Mouse (Mus musculus) left cerebral cortex, postnatal 10 days (tissue): ENCODE data around the gene Atp11c. TPM values are rescaled to one million over a fixed set of nuclear protein-coding genes. Genes with fewer than 3 reads are reported as not detected.

Source experiments
- DNase-seq, 2 experiments: peaks; one replicate each; pipeline ENCODE4 v3.0.0; 2021 to 2022; ENCODE audit warnings: low spot score in 2 of 2, mixed read lengths in 1 of 2; ENCODE audit errors: extremely low spot score in 1 of 2
- intact Hi-C: fragments of 180-260 bp; cut with DNase I; formaldehyde crosslinking; loops from one replicate; pipeline ENCODE4 v1.15.1; 2025
- total RNA-seq, 2 experiments: library from RNA; stranded (reverse); gene quantifications; 2 replicates each; pipeline ENCODE4 v1.2.3; 2021

Gene Atp11c
- total RNA-seq, 2 experiments from 2014 or later: 11.9 to 12.1 TPM

DNA sequence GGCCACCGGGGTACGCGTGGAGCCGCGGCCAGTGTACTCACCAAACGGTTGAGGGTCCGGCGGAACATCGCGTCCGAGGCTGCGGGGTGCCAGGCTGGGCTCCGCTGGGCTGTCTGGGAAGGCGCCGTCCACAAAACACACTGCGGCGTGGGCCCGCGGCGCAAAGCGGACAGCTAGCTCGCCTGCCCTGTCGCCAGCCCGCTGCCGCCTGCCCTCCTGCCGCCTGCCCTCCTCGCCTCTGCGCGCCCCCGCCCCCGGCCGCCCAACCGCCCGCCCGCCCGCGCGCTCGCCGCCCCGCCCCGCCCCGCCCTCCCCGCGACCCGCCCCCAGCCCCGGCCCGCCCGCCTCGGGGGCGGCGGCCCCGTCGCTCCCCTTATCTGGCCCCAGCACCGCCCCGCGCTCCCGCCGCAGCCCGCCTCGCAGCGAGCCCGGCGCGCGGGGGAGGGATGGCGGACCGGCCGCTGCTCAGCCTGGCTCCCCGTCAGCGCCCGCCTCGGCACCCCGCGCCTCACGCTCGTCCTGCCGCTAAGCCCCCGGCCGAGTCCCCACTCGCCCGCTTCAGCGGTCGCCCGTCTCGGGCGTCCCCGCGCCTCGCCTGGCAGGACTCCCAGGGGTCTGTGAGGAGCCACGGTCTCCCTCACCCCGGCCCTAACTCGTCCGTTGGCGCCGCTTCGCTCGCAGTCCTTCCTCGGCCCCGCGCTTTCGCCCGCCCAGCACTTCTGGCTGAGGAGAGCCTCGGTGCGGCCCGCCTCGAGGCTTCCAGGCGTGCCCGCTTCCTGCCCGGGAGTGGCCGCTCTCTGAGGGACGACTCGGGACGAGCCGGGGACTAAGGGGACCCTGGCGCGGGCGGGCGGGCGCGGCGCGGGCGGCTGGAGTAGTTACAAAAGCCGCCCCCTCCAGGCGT lies 188.5 kb downstream of the Atp11c start:
- DNase-seq: peak; percentile 3 to 79
- intact Hi-C loops: loop anchor here (5.0 to 10.0 kb wide), 3 partner anchors 379 to 1222 kb away; partner anchors contain the start of gene Fgf13

DNA sequence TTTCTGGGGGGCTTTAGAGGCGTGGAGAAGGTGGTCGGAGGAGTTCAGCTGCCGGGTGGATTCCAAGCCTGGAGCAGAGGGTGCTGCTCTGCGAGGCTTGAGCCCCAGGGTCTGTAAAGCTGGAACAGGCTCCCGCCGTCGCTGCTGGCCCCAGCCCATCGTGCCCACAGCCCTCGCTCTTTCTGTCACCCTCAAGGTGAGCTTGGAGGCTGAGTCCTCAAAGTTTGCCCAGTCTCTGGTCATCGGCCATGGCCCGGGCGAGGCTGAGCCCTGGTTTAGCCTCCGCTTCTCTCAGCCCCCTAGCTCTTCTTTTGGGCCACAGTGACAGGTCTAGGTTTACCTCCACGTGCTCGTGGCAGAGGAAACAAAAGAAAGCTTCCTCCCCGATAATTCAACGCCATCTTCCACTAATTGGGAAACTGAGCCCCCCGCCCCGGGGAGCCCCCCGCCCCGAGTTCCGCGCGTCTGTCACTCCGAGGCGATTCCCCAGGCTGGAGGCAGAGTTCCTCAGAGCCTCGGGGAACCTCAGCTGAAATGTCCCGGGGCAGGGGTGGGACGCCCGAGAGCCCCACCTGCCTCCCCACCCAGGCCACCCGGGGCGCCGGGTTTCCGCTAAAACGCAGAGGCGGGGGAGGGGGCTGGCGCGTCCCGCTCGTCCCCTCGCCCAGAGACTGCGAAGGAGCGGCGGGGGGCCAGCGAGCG lies 189.3 kb downstream of the Atp11c start:
- DNase-seq: peak in 1 of 2 experiments; percentile 50
- intact Hi-C loops: loop anchor here (5.0 to 10.0 kb wide), 3 partner anchors 378 to 1221 kb away; partner anchors contain the start of gene Fgf13

DNA sequence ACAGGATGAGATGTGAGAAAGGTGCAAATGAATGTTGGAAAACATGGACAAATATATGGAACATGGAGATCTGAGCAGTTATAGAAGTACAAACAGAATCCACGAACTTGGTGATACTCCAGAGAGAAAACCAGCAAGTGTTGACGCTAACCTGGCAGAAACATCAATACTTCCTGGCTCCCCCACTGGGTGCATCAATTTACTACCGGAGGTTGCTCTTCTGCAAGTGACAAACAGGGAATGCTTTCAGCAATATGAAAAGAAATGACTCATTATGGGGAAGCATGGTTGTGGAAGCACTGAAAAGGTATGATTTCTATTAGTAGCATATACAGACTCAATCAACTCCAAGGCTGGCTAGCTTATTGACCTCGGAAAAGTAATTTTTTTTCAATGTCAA lies 198.2 kb downstream of the Atp11c start:
- intact Hi-C loops: loop anchor here (10.0 kb wide), 1 partner anchor 139 kb away; no protein-coding TSS in a partner anchor
- no peak for DNase-seq

DNA sequence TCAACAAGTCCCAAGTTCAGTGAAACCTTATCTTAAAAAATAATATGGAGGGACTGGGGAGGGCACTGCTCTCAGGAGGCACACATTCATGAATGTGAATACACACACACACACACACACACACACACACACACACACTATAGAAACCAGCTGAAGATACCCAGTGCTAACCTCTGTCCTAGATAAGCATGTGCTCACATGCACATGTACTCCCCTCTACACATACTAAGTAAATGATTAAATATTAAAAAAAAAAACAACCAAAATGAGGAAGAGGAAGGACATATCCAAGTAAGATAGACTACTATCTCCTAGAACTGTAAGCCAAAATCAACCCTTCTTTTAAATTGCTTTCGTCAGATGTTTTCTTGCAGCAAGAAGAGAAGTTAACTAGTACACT lies 205.6 kb downstream of the Atp11c start:
- DNase-seq: no peak
- intact Hi-C loops: no loop called here

DNA sequence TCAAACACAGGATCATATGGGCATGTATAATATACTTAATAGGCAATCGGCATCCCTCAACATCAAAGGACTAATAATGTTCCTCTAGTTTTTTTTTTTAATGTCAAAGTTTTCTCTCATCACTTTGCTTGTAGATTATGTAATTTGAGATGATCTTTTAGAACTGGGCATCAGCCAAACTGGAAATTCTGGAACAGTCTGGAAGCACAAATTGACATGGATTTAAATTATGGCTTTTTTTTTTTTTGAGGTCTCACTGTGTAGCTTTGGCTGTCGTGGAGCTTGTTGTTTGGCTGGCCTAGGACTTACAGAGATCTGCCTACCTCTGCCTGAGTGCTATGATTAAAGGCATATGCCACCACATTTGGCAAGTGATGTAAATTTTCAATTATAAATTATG lies 210.8 kb downstream of the Atp11c start:
- intact Hi-C loops: no loop called here
- DNase-seq: no peak

DNA sequence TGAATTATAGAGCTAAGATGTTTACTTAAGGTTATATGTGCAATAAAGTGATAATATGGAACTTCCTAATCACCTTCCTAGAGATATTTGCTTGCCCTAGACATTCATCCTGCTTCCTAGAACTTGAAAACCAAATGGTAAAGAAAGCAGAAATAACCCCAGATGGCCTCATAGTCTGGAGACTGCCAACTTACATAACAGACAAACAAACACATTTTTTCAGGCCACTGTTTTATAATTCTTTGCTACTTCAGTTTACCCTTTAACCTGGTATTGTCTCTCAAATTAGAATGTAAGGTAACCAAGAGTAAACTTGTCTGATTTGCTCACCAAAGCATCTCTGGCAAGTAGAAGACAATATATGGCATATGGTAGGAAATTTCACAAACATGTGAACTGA lies 212.1 kb downstream of the Atp11c start:
- DNase-seq: no peak
- intact Hi-C loops: no loop called here

DNA sequence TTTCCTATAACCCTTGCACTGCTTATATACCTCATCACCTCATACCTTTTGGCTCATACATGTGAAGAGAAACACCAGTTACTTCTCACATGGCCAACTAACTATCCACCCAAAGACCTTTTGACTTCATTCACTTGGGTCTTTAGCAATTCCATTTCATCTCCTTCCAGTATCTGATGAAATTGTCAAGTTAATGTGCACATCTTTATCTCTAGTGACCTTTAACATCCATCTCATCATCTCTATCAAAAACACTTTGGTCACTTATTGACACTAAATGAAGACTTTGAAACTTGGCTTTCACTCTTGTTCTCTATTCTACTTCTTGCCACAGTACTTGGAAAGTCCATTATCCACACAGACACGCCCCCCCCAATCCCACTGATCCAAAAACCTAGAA lies 243.8 kb downstream of the Atp11c start:
- DNase-seq: no peak
- intact Hi-C loops: no loop called here

DNA sequence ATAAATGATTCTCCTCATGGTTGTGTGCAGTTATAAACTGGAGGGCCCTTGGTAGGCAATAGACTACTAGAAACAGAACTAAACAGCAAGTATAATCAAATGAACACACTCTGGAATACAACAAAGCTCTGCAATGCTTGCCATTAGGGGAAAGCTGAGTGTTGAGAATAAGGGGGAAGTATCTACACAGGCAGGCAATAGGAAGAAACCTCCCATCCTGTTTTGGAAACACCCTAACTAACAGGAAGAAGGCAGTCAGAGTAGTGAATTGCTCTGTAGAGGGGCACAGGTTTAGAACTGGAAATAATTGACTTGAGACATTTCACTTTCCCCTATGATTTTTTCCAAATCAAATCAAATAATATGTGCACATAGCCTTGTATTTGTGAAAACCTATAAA lies 247.1 kb downstream of the Atp11c start:
- intact Hi-C loops: no loop called here
- DNase-seq: no peak

DNA sequence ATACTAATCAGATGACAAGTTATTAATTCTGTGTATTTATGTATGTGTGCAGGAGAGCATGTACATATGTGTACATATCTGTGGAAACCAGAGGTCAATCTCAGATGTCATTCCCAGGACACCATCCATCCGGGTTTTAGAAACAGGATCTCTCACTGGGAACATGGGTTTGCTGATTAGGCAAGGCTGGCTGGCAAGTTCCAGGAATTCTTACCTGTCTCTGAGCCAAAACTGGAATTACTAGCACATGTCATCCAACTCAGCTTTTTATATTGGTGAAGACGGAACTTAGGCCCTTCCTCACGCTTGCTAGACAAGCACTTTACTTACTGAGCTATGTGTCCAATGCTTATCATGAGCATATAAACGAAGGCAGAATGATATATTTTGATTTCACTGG lies 247.5 kb downstream of the Atp11c start:
- DNase-seq: no peak
- intact Hi-C loops: no loop called here

DNA sequence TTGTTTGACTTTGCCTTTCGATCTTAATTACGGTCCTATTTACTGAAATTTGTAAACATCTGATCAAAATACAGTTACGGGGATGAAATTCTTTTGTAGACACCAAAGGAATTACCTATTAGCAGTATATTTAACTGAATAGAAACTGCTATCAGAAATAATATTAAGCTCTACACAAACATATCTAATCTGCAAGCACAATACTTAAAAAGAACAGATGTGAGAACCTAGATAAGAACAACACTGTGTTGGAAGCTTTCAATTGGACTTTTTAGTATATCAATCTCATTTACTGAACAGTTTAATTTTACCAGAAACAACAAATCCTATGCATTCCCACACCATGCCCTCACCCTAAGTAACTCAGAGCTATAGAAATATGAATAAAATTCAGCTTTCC lies 262.8 kb downstream of the Atp11c start:
- DNase-seq: no peak
- intact Hi-C loops: no loop called here

DNA sequence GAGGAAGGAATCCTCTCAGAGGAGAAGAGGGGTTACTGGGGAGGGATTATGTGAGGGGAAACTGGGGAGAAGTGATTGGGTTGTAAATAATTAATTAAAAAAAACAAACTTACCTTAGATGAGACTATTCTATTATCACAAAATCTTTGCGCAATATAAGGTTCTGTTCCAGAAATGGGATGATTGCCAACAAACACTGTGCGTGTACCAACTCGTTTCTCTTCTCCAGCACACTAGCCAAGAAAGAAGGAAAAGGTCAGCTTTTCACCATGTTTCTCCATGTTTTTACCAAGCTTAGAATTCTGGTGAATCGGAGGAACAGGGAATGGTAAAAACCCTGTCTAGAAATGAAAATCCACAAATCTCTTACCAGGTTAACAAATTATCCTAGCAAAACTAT lies 271.2 kb downstream of the Atp11c start:
- DNase-seq: no peak
- intact Hi-C loops: no loop called here

DNA sequence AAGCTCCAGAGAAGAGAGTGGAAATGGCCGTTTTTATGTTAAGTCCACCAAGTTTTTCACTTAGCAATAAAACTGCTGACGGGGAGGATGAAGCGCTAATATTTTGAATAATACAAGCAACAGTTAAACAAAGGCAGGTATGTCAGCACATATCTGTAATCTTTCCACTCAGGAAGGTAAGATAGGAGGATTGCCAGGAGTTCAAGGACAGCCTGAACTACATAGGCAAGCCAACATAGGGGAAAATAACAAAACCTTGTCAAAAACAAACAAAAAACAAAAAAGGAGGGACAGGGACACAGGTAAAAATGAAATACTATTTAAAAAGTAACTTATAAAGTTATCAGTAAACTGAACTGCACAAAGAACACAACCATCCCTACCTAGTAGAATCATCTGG lies 274.8 kb downstream of the Atp11c start:
- intact Hi-C loops: no loop called here
- no peak for DNase-seq

DNA sequence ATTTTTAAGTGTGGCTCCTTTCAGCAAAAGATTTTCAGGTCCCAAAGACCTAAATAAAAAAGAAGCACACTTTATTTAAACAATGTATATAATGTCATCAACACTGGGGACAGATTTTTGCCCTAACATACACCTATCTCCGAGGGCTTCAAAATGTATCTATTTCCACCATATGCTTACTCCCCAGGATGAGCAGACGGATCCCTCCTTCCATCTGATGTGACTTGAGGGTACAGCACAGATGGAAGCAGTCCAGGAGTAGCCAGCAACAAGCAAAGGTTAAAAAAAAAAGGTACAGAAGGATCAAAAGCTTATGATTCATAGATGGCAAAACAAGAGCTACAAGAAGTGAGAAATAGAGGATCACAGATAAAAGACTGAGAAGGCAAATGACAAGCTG lies 300.2 kb downstream of the Atp11c start:
- intact Hi-C loops: no loop called here

DNA sequence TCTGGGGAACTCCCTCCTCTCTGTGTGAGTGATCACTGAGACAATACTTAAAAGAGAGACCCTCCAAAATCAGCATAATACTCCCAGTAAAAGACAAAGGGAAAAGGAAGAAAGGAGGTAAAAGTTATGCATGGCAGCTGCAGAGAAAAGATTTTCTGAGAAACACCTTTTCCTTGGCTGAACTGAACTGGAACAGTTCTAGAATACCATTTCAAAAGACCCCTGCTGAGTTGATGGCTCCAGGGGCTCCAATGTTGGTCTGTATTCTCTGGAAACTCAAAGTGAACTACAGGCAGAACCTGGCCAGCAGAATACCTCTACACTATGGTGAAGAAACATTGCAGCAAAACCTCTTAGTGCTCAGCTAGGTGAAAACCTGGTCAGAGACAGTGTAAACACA lies 337.2 kb downstream of the Atp11c start:
- DNase-seq: no peak
- intact Hi-C loops: loop anchor here (10.0 kb wide), 1 partner anchor 139 kb away; no protein-coding TSS in a partner anchor

More for the DNA sequence above, 300.2 kb downstream of the Atp11c start:
- no peak for DNase-seq

DNA sequence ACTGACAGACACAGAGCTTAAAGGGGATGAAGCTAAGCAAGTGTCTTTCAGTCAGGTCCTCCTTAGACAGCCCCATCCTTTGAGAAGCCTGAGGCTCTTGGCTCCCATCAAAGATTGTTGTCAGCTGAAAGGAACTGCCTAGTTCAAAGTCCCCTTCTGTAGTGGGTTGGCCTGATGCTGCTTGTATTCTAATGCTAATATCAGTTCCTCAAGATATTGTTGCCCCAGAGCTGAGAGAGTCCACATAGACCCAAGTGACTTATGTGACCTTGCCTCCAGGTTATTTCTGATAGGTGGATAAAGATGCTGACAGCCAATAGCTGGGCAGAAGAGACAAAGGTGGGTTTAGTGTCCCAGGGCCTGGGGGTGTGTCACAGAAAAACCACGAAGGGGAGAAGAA lies 404.8 kb downstream of the Atp11c start:
- no peak for DNase-seq
- intact Hi-C loops: no loop called here

DNA sequence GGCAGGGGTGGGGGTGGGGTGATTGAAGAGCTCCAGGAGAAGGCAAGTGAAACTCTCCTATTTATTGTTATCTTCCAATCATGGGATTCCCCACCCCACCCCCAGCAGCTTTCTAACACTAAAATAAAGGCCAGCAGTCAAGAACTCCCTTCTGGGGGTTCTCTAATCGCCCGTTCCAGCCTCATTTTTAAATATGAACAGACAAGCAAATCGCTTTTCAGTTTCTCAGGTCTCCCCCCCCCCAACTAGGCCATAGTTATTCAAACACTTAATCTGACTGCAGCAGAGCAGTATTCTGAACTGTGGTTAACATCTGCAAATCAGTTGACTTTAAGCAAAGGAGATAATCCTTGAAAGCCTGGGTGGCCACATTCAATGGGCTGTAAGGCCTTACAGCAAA lies 409.9 kb downstream of the Atp11c start:
- intact Hi-C loops: no loop called here
- no peak for DNase-seq

DNA sequence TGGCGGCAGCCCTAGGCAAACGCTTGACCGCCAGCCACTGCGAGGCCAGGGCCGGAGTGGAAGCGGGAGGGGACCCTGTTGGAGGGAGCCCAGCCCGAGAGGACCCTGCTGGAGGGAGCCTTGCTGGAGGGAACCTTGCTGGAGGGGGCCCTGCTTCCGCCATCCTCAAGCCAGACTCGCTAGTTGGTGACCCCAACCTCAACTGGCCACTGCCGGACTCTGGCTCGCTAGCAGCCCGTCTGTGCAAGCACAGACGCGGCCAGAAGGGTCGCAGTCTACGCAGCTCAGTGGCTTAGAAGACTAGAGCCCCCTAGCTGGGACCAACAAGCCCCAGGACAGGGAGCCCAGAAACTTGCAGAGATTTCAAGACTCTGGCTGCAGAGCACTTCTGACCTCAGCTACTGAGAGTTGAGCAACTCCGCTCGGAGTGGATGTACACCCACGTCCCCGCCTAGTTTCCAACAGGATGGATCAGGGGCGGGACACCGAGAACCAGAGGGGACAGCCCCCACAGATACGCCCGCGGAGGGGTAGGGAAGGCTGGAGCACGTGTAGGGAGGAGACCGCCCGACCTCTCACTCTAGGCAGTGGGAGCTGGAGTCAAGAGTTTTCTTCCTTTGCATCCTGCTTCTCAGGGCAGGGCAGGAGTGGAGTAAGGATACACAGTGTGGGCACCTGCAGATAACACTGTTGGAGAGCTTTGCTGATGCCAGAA lies 413.6 kb downstream of the Atp11c start, which contains the start of gene Mcf2:
Mcf2 (minus strand) TSS at position 346 of the 715 bp plus-strand sequence.
- DNase-seq: peak in 1 of 2 experiments; percentile 20
- intact Hi-C loops: no loop called here

DNA sequence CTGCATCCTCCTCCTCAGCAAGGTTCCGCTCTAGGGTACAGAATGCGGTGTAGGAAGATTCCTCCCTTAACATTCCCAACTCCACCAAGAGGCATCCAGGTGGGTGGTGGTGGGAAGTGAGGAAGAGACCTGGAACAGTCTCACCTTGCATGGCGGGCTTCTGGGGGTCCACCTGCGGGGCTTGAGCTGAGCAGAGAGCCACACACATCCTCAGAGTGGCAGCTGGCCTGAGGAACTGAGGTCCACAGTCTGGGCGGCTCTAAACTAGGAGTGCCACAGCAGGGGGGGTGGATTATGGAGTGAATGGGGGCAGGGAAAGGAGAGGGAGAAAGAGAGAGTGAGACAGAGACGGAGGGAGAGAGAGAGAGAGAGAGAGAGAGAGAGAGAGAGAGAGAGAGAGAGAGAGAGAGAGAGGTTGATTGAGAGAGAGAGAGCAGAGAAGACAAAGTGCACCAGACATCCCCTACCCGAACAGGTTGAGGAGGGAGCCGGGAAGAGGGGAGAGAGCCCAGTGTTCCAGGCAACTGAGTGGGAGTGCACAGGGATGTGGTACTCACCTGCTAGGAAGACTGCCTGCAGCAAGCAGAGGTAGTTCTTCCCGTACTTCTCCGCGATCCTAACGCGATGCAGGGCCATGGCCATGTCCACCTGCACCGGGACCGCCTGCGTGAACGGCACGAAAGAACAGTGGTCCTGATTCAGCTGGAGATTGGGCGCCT lies 414.3 kb downstream of the Atp11c start:
- intact Hi-C loops: no loop called here
- DNase-seq: no peak
